Mouse (Mus musculus) myocyte (in vitro differentiated cells): ENCODE results near the gene Akap13.

Experiments used
- CEBPB ChIP-seq: IDR thresholded peaks from 2 replicates; pipeline ENCODE4 v1.6.1; 2011; ENCODE audit warnings: mild to moderate bottlenecking, moderate library complexity; ENCODE audit not compliant: poor library complexity, insufficient read depth, severe bottlenecking
- E2F4 ChIP-seq: IDR thresholded peaks from one replicate; pipeline ENCODE4 v1.6.1; 2011; ENCODE audit warnings: mild to moderate bottlenecking, control low read depth, moderate library complexity; ENCODE audit not compliant: insufficient read depth
- MAX ChIP-seq: IDR thresholded peaks from one replicate; pipeline ENCODE4 v1.6.1; 2011; ENCODE audit warnings: low read depth, mild to moderate bottlenecking, control low read depth
- MYOD1 ChIP-seq, 3 experiments: IDR thresholded peaks; one replicate each; pipeline ENCODE4 v1.6.1; 2011; ENCODE audit warnings: control low read depth in 2 of 3, low read depth in 2 of 3, mild to moderate bottlenecking in 2 of 3, moderate library complexity in 1 of 3; ENCODE audit not compliant: insufficient read length in 2 of 3, control insufficient read depth in 1 of 3
- MYOG ChIP-seq, 3 experiments: IDR thresholded peaks; one replicate each; pipeline ENCODE4 v1.6.1; 2011; ENCODE audit warnings: control low read depth in 2 of 3, low read depth in 2 of 3, mild to moderate bottlenecking in 2 of 3; ENCODE audit not compliant: insufficient read length in 2 of 3, control insufficient read depth in 1 of 3, insufficient read depth in 1 of 3
- POLR2A ChIP-seq: IDR thresholded peaks from one replicate; pipeline ENCODE4 v1.6.1; 2011; ENCODE audit warnings: low read depth, mild to moderate bottlenecking, control low read depth, moderate library complexity; ENCODE audit not compliant: insufficient read length
- REST ChIP-seq: IDR thresholded peaks from one replicate; pipeline ENCODE4 v1.6.1; 2011; ENCODE audit warnings: mild to moderate bottlenecking, control low read depth, moderate library complexity; ENCODE audit not compliant: insufficient read depth, insufficient read length
- SRF ChIP-seq: IDR thresholded peaks from one replicate; pipeline ENCODE4 v1.6.1; 2011; ENCODE audit warnings: low read depth; ENCODE audit not compliant: control insufficient read depth, insufficient read length
- TCF12 ChIP-seq: IDR thresholded peaks from one replicate; pipeline ENCODE4 v1.6.1; 2011; ENCODE audit warnings: mild to moderate bottlenecking, control low read depth; ENCODE audit not compliant: poor library complexity, insufficient read depth, severe bottlenecking
- TCF3 ChIP-seq: IDR thresholded peaks from one replicate; pipeline ENCODE4 v1.6.1; 2011; ENCODE audit warnings: low read depth, control low read depth; ENCODE audit not compliant: insufficient read length
- USF1 ChIP-seq: IDR thresholded peaks from one replicate; pipeline ENCODE4 v1.6.1; 2011; ENCODE audit warnings: low read depth, mild to moderate bottlenecking, control low read depth, moderate library complexity

GRCm38 (mm10) chr7:75467791-75468190, 12.5 kb downstream of the Akap13 start:
- TF ChIP-seq TCF12: no peak
- no peak for TF ChIP-seq TCF3
- TF ChIP-seq REST: no peak
- TF ChIP-seq MYOD1 (IDR thresholded peaks at IDR 0.05; ENCODE audit: control insufficient read depth in 1 of 3, insufficient read length in 2 of 3, low read depth in 2 of 3): no peak
- no peak for TF ChIP-seq E2F4
- TF ChIP-seq MYOG (IDR thresholded peaks at IDR 0.05; ENCODE audit: control insufficient read depth in 1 of 3, insufficient read depth in 1 of 3, insufficient read length in 2 of 3, low read depth in 2 of 3): no peak
- no peak for TF ChIP-seq POLR2A
- no peak for TF ChIP-seq USF1
- no peak for TF ChIP-seq SRF
- no peak for TF ChIP-seq MAX
- TF ChIP-seq CEBPB: no peak
